Mouse (Mus musculus) forebrain, embryonic 16.5 days (tissue): ENCODE measurements around the gene Lat. TPM values are rescaled to one million over a fixed set of nuclear protein-coding genes. Genes with fewer than 3 reads are reported as not detected.

Source experiments
- ATAC-seq: fragments of 200-750 bp; cut with Nextera tagmentation; 2 replicates; pipeline ENCODE4 v1.8.0; 2017; ENCODE audit warnings: mild to moderate bottlenecking, moderate library complexity
- H3K27ac ChIP-seq: fragments of 300-500 bp; sonication (generic); 2 replicates; pipeline ENCODE4 v1.5.1; 2014; ENCODE audit warnings: low read length, control low read depth
- H3K27me3 ChIP-seq: fragments of 300-500 bp; sonication (generic); replicated peaks from 2 replicates; pipeline ENCODE4 v1.6.1; 2014; ENCODE audit warnings: low read length; ENCODE audit not compliant: control insufficient read depth, insufficient read depth
- H3K36me3 ChIP-seq: fragments of 300-500 bp; sonication (generic); 2 replicates; pipeline ENCODE4 v1.6.1; 2014; ENCODE audit not compliant: control insufficient read depth, insufficient read depth
- H3K4me1 ChIP-seq: fragments of 300-500 bp; sonication (generic); replicated peaks from 2 replicates; pipeline ENCODE4 v1.6.1; 2014; ENCODE audit warnings: low read length; ENCODE audit not compliant: control insufficient read depth, insufficient read depth
- H3K4me2 ChIP-seq: fragments of 300-500 bp; sonication (generic); 2 replicates; pipeline ENCODE4 v1.6.1; 2014; ENCODE audit warnings: mild to moderate bottlenecking, low read length, control low read depth
- H3K4me3 ChIP-seq: fragments of 300-500 bp; sonication (generic); replicated peaks from 2 replicates; pipeline ENCODE4 v1.5.1; 2014; ENCODE audit warnings: mild to moderate bottlenecking, low read length, control low read depth
- H3K9ac ChIP-seq: fragments of 300-500 bp; sonication (generic); replicated peaks from 2 replicates; pipeline ENCODE4 v1.6.1; 2014; ENCODE audit warnings: low read depth, low read length, control low read depth
- H3K9me3 ChIP-seq: fragments of 300-500 bp; sonication (generic); 2 replicates; pipeline ENCODE4 v1.6.1; 2016; ENCODE audit warnings: low read length; ENCODE audit not compliant: control insufficient read depth
- WGBS: fragments of 180-500 bp; shearing (Covaris S2); extraction: QIAGEN DNeasy Blood & Tissue Kit; methylation state at CpG from one replicate; pipeline ENCODE4 v1.1.7; 2014; 5-methylcytosine and 5-hydroxymethylcytosine counted together
- polyA plus RNA-seq: library from polyadenylated mRNA; unstranded; fragments of >200 nt; fragmentation: Nextera tagmentation; extraction: Ambion mirVana; gene quantifications from 2 replicates; pipeline ENCODE4 v1.2.1, GENCODE M21; 2015

Lat gene
- polyA plus RNA-seq, 1 experiment from 2014 or later = 0.98 TPM

GRCm38 (mm10) chr7:126355847-126356597 lies 13.3 kb downstream of the Lat start:
- H3K36me3 ChIP-seq = no peaks in the 10 kb centered on the region
- H3K4me2 ChIP-seq = no peak overlapping the region
- H3K27me3 ChIP-seq = no peaks in the 10 kb centered on the region
- no peaks in the 10 kb centered on the region for H3K4me1 ChIP-seq
- H3K9ac ChIP-seq = no peak overlapping the region
- H3K4me3 ChIP-seq = no peak overlapping the region
- no peak overlapping the region for H3K27ac ChIP-seq
- no peak for ATAC-seq
- no peaks in the 10 kb centered on the region for H3K9me3 ChIP-seq
- WGBS = 47% methylated on average over 5 of the region's 5 CpGs

- Histone ChIP-seq H3K27me3 (no peaks in the 10 kb centered on the region), H3K27ac (no peak overlapping the region), H3K9me3 (no peaks in the 10 kb centered on the region), H3K4me3 (no peak overlapping the region), H3K4me1 (no peaks in the 10 kb centered on the region), H3K36me3 (no peaks in the 10 kb centered on the region), H3K4me2 (no peak overlapping the region), H3K9ac (no peak overlapping the region)
- 54% methylated on average over 14 of the region's 14 CpGs for WGBS
- ATAC-seq = no peak
Observed at GRCm38 (mm10) chr7:126354738-126355614, 14.4 kb downstream of the Lat start.

- H3K4me3 ChIP-seq = no peak overlapping the region
- H3K4me2 ChIP-seq = no peak overlapping the region
- H3K9ac ChIP-seq = no peak overlapping the region
- no peaks in the 10 kb centered on the region for H3K27me3 ChIP-seq
- H3K4me1 ChIP-seq = no peaks in the 10 kb centered on the region
- H3K27ac ChIP-seq = no peak overlapping the region
- H3K36me3 ChIP-seq = no peaks in the 10 kb centered on the region
- H3K9me3 ChIP-seq = no peaks in the 10 kb centered on the region
- whole genome bisulfite sequencing = 88% methylated on average over 3 of the region's 3 CpGs
- ATAC-seq = no peak
Observed at GRCm38 (mm10) chr7:126353994-126354365, 15.4 kb downstream of the Lat start.

GRCm38 (mm10) chr7:126353251-126353993 lies 15.9 kb downstream of the Lat start:
- Histone ChIP-seq H3K27ac (no peak overlapping the region), H3K4me2 (no peak overlapping the region), H3K27me3 (no peaks in the 10 kb centered on the region), H3K9me3 (no peaks in the 10 kb centered on the region), H3K36me3 (no peaks in the 10 kb centered on the region), H3K9ac (no peak overlapping the region), H3K4me1 (no peaks in the 10 kb centered on the region), H3K4me3 (no peak overlapping the region)
- no peak for ATAC-seq
- WGBS = 64% methylated on average over 11 of the region's 11 CpGs

DNA sequence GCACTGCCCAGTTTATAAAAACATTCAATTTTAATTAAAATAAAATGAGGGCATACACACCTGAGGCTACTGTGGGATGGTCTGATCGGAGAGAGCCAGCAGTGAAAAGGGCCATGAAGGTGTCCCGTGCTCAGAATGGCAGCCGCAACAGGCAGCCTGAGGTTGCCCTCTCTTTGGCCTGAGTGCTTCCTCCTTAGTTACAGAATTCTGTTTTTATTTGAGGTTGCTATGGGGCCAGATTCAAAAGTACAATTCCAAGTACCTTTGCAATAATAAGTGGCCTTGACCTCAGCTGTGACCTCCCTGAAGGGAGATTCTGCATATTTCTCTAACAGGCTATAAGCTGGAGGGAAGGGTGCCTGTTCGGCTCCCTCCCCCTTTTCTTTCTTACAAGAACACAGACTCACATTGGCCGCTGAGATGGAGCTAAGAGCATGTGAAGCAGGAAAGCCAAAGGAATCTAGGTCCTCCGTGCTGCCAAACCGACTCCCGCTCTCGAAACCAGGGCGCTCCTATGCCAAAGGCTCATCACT lies 17.9 kb downstream of the Lat start:
- WGBS = 46% methylated on average over 10 of the region's 10 CpGs
- no peak overlapping the region for H3K9ac ChIP-seq
- no peak overlapping the region for H3K27ac ChIP-seq
- H3K27me3 ChIP-seq = no peaks in the 10 kb centered on the region
- no peaks in the 10 kb centered on the region for H3K36me3 ChIP-seq
- no peak overlapping the region for H3K4me3 ChIP-seq
- no peak for ATAC-seq
- H3K9me3 ChIP-seq = no peaks in the 10 kb centered on the region
- H3K4me2 ChIP-seq = peak overlapping the region; percentile 0
- H3K4me1 ChIP-seq = no peaks in the 10 kb centered on the region

GRCm38 (mm10) chr7:126350748-126351418 lies 18.5 kb downstream of the Lat start:
- Histone ChIP-seq H3K27ac (no peak overlapping the region), H3K4me3 (peak overlapping the region; percentile 21; the same call in 1 of the 2 replicates), H3K9me3 (no peaks in the 10 kb centered on the region), H3K36me3 (no peaks in the 10 kb centered on the region), H3K4me1 (no peaks in the 10 kb centered on the region), H3K9ac (0 out of 2 replicates have a peak overlapping the region, but pooled peaks have one; percentile 6), H3K27me3 (no peaks in the 10 kb centered on the region), H3K4me2 (peak overlapping the region; percentile 27)
- WGBS = 66% methylated on average over 20 of the region's 20 CpGs
- ATAC-seq = no peak

DNA sequence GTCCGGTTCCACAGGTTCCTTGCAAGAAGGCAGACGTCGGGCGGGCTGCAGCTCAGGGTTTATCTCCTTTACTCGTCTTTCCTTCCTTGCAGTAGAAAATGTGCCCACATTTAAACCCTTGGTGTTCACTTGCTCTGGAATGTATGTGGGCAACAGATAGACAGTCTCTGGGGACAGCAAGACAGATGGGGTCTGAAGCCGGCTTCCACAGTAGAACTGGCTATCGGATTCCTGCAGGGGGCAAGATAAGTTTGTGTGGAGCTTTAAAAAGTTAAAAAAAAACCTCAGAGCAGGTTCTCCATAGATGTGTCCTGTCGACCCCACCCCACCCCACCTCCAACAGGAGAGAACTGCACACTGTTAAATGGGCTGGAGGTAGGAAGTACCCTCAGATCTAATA lies 21.1 kb downstream of the Lat start:
- 83% methylated on average over 8 of the region's 8 CpGs for WGBS
- no peaks in the 10 kb centered on the region for H3K27me3 ChIP-seq
- H3K27ac ChIP-seq = no peak overlapping the region
- H3K9ac ChIP-seq = no peak overlapping the region
- H3K4me3 ChIP-seq = no peak overlapping the region
- no peaks in the 10 kb centered on the region for H3K36me3 ChIP-seq
- no peaks in the 10 kb centered on the region for H3K9me3 ChIP-seq
- no peaks in the 10 kb centered on the region for H3K4me1 ChIP-seq
- H3K4me2 ChIP-seq = no peak overlapping the region
- ATAC-seq = no peak

GRCm38 (mm10) chr7:126347098-126347497 lies 22.3 kb downstream of the Lat start:
- H3K36me3 ChIP-seq = no peaks in the 10 kb centered on the region

More at GRCm38 (mm10) chr7:126347098-126347497, 22.3 kb downstream of the Lat start:
- WGBS = 59% methylated on average over 1 of the region's 1 CpGs
- no peak for ATAC-seq
- Histone ChIP-seq H3K4me3 (no peak overlapping the region), H3K4me2 (no peak overlapping the region), H3K27ac (no peak overlapping the region), H3K9me3 (no peaks in the 10 kb centered on the region), H3K27me3 (no peaks in the 10 kb centered on the region), H3K9ac (no peak overlapping the region), H3K4me1 (no peaks in the 10 kb centered on the region)
